In the genomic region with DNA sequence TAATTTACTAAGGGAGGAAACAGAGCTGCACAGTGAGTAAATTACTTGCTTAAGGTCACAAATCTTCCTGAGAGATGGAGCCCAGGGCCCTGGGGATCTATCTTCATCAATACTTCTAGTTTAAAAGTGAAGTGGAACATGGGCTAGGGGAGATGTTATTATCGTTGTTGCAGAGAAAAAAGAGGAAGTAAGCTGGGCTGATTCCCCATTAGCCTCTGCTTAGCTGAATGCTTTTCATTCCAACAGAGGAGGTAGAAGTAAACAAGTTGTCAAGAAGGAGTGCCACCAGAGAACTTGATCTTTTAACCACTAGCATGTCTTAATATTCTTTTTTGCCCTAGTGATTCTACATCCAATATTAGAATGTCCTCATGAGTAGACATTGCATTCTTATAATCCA, we compare ENCODE assay signal across 25 mouse cellular contexts.
A peak's percentile ranks its signal among the peaks of the same experiment; 100 is the strongest.
DNase-seq lines count a peak whose midpoint lies in the region; ATAC-seq and TF ChIP-seq lines count a peak whose summit lies in the region.
"Had no signal": no experiment of that assay in that cellular context is flagged by ENCODE, and none has a peak within 500 bp of the region (broad histone marks: within the 10 kb centered on the region; RNA-seq: fewer than 3 reads in every experiment).

No protein-coding gene starts in this region.

- no peaks in the 10 kb centered on the region for H3K9me3 ChIP-seq in CH12.LX (replicated peaks; ENCODE audit: low read length)
- peaks cover 6% of the 10 kb centered on the region; the same call in 1 of the 2 replicates for H3K9me3 ChIP-seq in forebrain, embryonic 10.5 days
- 0 out of 2 replicates have a peak, but pooled peaks cover 3% of the 10 kb centered on the region for H3K9me3 ChIP-seq in neural tube, embryonic 15.5 days (replicated peaks)
- H3K9me3 ChIP-seq: embryonic facial prominence, embryonic 15.5 days; forebrain, embryonic 15.5 days had no signal

- H3K4me2 ChIP-seq in CH12.LX (ENCODE audit: insufficient read depth, low read depth, poor library complexity, severe bottlenecking): no peak overlapping the region
- no peak overlapping the region for H3K4me2 ChIP-seq in neural tube, embryonic 15.5 days
- H3K4me2 ChIP-seq: embryonic facial prominence, embryonic 13.5 days; embryonic facial prominence, embryonic 15.5 days; forebrain, embryonic 13.5 days; forebrain, embryonic 15.5 days had no signal

- peaks cover 0 to 22% of the 10 kb centered on the region in 2 experiments; a peak in 2 of 4 replicates for H3K4me1 ChIP-seq in CH12.LX (ENCODE audit: control insufficient read depth in 1 of 2, insufficient read depth in 2 of 2)
- no peaks in the 10 kb centered on the region for H3K4me1 ChIP-seq in forebrain, embryonic 10.5 days
- no peaks in the 10 kb centered on the region for H3K4me1 ChIP-seq in neural tube, embryonic 15.5 days
- H3K4me1 ChIP-seq: embryonic facial prominence, embryonic 15.5 days; forebrain, embryonic 13.5 days; forebrain, embryonic 15.5 days had no signal

- TF ChIP-seq RAD21 in CH12.LX (IDR thresholded peaks at IDR 0.05; ENCODE audit: low read depth, low read length): no peak

- no peak overlapping the region for H3K9ac ChIP-seq in CH12.LX (ENCODE audit: insufficient read depth, low read depth)
- no peak overlapping the region for H3K9ac ChIP-seq in neural tube, embryonic 15.5 days (replicated peaks)
- H3K9ac ChIP-seq: embryonic facial prominence, embryonic 13.5 days; embryonic facial prominence, embryonic 15.5 days; forebrain, embryonic 13.5 days; forebrain, embryonic 15.5 days; forebrain, postnatal 0 days had no signal

- H3K27me3 ChIP-seq in CH12.LX (replicated peaks): no peaks in the 10 kb centered on the region
- H3K27me3 ChIP-seq in forebrain, embryonic 10.5 days (ENCODE audit: poor library complexity, severe bottlenecking): no peaks in the 10 kb centered on the region
- H3K27me3 ChIP-seq in neural tube, embryonic 15.5 days (replicated peaks): no peaks in the 10 kb centered on the region
- H3K27me3 ChIP-seq: embryonic facial prominence, embryonic 13.5 days; embryonic facial prominence, embryonic 15.5 days; forebrain, embryonic 13.5 days; forebrain, embryonic 15.5 days had no signal

- in situ Hi-C loops in CH12.LX (cut with MboI; ENCODE audit: low pct_ligation_motif_present, low pct_unique_long_range_greater_than_20kb, low sequenced_read_pairs): no loop called here

- H3K4me3 ChIP-seq in CH12.LX (replicated peaks in 1 of 3; ENCODE audit: low read depth in 2 of 3, low read length in 2 of 3, poor library complexity in 1 of 3): no peak overlapping the region
- no peak overlapping the region for H3K4me3 ChIP-seq in forebrain, embryonic 10.5 days
- H3K4me3 ChIP-seq in neural tube, embryonic 15.5 days (replicated peaks): no peak overlapping the region
- H3K4me3 ChIP-seq: embryonic facial prominence, embryonic 13.5 days; embryonic facial prominence, embryonic 15.5 days; erythroblast, embryonic 14.5 days; forebrain, embryonic 13.5 days; forebrain, embryonic 15.5 days had no signal

- ATAC-seq in hematopoietic stem cell, adult 5-6 weeks (replicated peaks in 1 of 2; ENCODE audit: insufficient read depth in 1 of 2, low FRiP score in 2 of 2, low TSS enrichment in 1 of 2, low read depth in 1 of 2, poor library complexity in 2 of 2, severe bottlenecking in 2 of 2): peak; percentile 27 to 53; a peak in 2 of 4 replicates
- no peak for ATAC-seq in neural tube, embryonic 15.5 days (ENCODE audit: low FRiP score)
- no peak for ATAC-seq in monocyte, adult 5-6 weeks (replicated peaks; ENCODE audit: insufficient number of reproducible peaks, low FRiP score, low TSS enrichment, poor library complexity, severe bottlenecking)
- ATAC-seq: CD4-positive, CD25-positive, alpha-beta regulatory T cell, adult 4 months; forebrain, embryonic 13.5 days; forebrain, embryonic 15.5 days; forebrain, postnatal 0 days had no signal

- dilution Hi-C loops in CH12.LX (cut with MboI; ENCODE audit: extremely low pct_ligation_motif_present, extremely low pct_unique_long_range_greater_than_20kb, low sequenced_read_pairs): no loop called here

- H3K36me3 ChIP-seq in CH12.LX (replicated peaks in 1 of 2; ENCODE audit: control insufficient read depth in 1 of 2, insufficient read depth in 1 of 2, low read length in 1 of 2): no peaks in the 10 kb centered on the region
- no peaks in the 10 kb centered on the region for H3K36me3 ChIP-seq in forebrain, embryonic 10.5 days (replicated peaks)
- no peaks in the 10 kb centered on the region for H3K36me3 ChIP-seq in neural tube, embryonic 15.5 days
- H3K36me3 ChIP-seq: embryonic facial prominence, embryonic 13.5 days; embryonic facial prominence, embryonic 15.5 days; forebrain, embryonic 15.5 days had no signal

- 83% methylated on average over 1 of the region's 1 CpGs for WGBS in forebrain, embryonic 10.5 days
- WGBS in neural tube, embryonic 15.5 days: 56% methylated on average over 1 of the region's 1 CpGs

- no peaks in the 10 kb centered on the region for H3K79me2 ChIP-seq in CH12.LX (replicated peaks; ENCODE audit: control insufficient read depth, extremely low read depth, insufficient read depth, poor library complexity, severe bottlenecking)

- TF ChIP-seq EP300 in CH12.LX (IDR thresholded peaks at IDR 0.05; ENCODE audit: low read length): peak; percentile 32; the same call in 1 of the 2 replicates

- TF ChIP-seq CTCF in CH12.LX (conservative IDR thresholded peaks at IDR 0.05 in 1 of 2, IDR thresholded peaks at IDR 0.05 in 1 of 2; ENCODE audit: low read depth in 2 of 2, low read length in 2 of 2): no peak

- H3K27ac ChIP-seq in CH12.LX (ENCODE audit: insufficient read depth, low read depth): no peak overlapping the region
- H3K27ac ChIP-seq in forebrain, embryonic 10.5 days: no peak overlapping the region
- no peak overlapping the region for H3K27ac ChIP-seq in neural tube, embryonic 15.5 days (replicated peaks)
- H3K27ac ChIP-seq: embryonic facial prominence, embryonic 13.5 days; embryonic facial prominence, embryonic 15.5 days; forebrain, embryonic 13.5 days; forebrain, embryonic 15.5 days had no signal

- no peak for TF ChIP-seq POLR2A in CH12.LX (IDR thresholded peaks at IDR 0.05; ENCODE audit: low read depth, low read length)

- DNase-seq in A20 (ENCODE audit: low read depth, low spot score): peak; percentile 51
- peak; percentile 46 for DNase-seq in CH12.LX (ENCODE audit: extremely low read depth)
- DNase-seq in MEL-GATA-1-ER (ENCODE audit: extremely low read depth, low read depth): peak; percentile 51
- DNase-seq in forebrain, embryonic 10.5 days (ENCODE audit: extremely low spot score, low spot score): no peak
- no peak for DNase-seq in frontal cortex, postnatal 10 days (ENCODE audit: low spot score in 2 of 2)
- DNase-seq: adrenal gland, adult 2 months; adrenal gland, postnatal 10 days; adrenal gland, postnatal 36 days; B cell, adult 2 months; cerebellum, adult 11-12 months; cerebellum, adult 2 months; cerebellum, adult 9-10 months; cerebellum, postnatal 10 days; cerebellum, postnatal 25 days; embryo, embryonic 11 days; forebrain, postnatal 0 days had no signal

TF ChIP-seq in CH12.LX, 34 proteins besides CTCF, POLR2A, EP300 and RAD21:
- no peak for TF ChIP-seq BHLHE40 (IDR thresholded peaks at IDR 0.05; ENCODE audit: low read depth, low read length)
- no peak for TF ChIP-seq ZC3H11A (IDR thresholded peaks at IDR 0.05; ENCODE audit: low read depth, low read length)

Comparison
In these comparisons a context has a peak if more than half of its experiments do, and no peak if none do; other contexts are left out.
1. DNase-seq: peak in A20 (single experiment), CH12.LX (single experiment) and MEL-GATA-1-ER (single experiment); none in forebrain, embryonic 10.5 days (single experiment) and frontal cortex, postnatal 10 days (0 of 2).
2. ATAC-seq: peak in hematopoietic stem cell, adult 5-6 weeks (2 of 2); none in neural tube, embryonic 15.5 days (single experiment) and monocyte, adult 5-6 weeks (single experiment).